Mouse (Mus musculus) brain, adult 2 months (tissue): ENCODE measurements around the gene Chuk.

Experiments used
- DNase-seq: peaks from one replicate; pipeline ENCODE4 v3.0.0; 2011; ENCODE audit warnings: low read depth, low spot score

Chuk gene

DNA sequence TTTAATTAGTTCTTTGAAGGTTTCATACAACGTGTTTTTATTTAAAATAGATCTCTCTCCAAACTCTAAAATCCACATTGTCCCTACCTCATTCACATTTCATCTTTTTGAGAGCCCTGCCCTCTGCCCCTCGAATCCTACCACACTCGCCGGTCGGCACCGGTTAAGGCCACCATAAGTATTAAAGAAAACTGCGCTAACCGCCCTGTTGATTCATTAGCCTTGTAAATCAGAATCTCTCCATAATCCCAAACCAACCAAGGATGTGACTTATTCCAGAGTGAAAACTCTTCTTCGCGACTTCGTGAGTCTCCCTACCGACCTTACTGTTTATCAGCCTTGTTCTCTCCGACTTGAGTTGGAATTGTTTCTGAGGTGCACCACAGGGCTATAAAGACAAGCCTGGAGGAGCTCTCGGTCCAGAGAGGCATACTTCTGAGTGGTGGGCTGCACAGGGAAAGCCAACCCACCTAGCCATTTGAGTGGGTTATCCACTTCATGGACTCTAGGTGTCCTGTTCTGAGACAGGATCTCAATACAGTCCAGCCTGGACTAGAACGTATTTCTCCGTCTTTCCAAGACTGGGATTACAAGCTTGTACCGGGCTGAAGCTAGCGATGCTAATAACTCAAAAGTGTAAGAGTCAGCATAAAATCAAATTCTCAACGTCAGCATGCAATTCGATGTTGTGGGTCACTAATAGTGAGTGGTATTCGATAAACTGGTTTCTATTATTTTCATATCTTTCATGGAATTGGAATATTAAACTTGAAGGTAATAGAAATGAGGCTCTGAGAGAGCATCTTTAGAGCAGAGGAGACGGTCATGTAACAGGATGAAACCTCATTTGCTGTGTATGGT, 611 bp upstream of the Chuk start:
- DNase-seq, result no peak

DNA sequence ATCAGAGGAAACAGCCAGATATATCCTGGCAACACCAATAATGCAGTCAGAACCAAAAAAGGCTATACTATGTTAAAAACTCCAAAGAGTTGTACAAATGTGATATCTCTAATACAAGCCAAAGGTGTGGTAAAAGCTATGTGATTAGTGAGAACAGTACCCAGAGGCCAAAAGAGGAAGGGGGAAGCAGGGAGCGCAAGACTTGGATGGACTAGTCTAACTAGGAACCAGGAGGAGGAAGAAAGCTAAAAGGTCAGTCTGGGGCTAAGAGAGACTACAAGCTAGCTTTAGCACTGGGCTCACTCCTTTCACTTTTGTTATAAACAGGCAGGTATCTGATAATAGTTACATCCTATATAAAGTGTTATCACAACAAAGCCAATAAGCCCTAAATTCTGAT, 2.9 kb downstream of the Chuk start:
- DNase-seq, result no peak

DNA sequence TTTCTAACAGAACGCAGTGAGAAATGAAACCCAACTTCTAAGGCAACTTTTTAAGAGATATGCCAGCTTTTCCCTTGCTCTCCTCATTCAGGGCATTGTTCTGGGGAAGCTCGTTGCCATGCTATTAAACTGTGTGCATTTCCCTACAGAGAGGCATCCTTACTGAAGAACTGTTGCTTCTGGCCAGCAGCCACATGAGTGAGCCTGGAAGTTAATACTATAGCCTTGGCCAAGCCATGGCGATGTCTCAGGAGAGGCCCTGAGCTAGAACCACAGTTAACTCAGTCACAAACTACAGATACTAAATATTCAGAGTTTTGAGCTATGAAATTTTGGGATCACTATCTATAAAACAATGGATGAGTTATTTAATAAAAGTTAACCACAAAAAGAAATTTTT, 4.3 kb downstream of the Chuk start:
- no peak for DNase-seq

DNA sequence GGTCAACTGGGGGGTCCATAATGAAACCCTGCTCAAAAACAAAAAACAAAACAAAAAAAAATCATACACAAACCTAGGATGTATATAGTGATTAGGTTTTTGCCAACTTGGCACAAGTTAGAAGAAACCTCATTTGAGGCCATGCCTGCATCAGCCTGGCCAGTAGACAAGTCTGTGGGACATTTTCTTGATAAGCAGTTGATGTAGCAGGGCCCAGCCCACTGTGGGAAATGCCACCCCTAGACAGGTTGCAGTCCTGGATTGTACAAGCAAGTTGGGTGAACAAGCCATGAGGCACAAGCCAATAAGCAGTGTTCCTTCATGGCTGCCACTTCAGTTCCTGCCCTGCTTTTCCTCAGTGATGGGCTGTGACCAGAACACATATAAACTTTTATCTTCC, 6.4 kb downstream of the Chuk start:
- DNase-seq, result no peak

DNA sequence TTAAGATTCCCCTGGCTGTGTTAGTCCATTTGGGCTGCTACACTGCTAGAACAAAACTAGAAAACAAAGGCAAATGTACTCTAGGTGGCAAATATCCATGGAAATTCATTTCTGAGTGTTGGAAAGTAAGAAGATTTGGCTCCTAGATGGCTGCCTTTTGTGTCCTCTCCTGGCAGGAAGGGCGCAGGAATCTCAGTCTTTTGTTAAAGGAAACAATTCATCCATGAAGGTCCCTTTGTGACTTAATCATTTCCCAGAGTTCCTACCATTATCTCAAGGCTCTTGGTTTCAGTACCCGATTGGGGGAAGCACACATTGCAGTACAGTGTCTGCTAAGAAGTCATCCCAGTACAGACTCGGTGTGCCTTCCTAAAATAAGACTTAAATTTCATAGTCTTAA, 21.0 kb downstream of the Chuk start:
- DNase-seq, result no peak

DNA sequence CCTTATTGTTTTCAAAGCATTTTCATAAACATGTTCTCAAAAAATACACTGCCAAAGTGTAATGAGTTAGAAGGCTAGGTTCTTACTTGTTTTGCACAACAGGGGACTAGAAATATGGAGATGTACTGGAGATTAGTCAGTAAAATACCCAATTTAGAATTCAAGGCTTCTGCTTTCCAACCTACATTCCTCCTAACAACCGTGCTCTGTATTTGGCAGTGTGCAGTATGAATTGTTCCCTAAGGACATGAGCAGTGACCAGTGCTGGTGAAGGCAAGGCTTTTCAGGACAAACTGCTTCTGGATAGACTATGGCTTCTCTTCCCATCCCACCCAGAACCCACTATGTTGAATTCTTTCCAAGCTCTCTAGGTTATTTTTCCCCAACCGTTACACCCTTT, 26.4 kb downstream of the Chuk start:
- DNase-seq, result peak; percentile 47

DNA sequence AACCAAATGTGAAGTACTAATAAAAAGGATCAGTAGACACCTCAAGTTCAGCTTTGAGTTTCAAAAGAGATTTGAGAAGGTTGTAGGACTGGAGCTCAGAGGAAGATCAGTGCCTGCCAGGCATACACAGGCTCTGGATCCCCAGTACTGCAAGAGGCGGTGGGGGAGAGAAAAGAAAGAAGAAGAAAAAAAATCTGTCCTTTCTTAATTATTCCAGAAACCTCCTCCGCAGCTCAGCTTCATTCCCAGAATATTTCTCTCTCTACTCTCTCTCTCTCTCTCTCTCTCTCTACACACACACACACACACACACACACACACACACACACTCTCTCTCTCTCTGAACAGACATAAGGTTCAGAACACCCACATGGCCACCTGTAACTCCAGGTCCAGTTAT, 27.3 kb downstream of the Chuk start:
- peak; percentile 59 for DNase-seq

DNA sequence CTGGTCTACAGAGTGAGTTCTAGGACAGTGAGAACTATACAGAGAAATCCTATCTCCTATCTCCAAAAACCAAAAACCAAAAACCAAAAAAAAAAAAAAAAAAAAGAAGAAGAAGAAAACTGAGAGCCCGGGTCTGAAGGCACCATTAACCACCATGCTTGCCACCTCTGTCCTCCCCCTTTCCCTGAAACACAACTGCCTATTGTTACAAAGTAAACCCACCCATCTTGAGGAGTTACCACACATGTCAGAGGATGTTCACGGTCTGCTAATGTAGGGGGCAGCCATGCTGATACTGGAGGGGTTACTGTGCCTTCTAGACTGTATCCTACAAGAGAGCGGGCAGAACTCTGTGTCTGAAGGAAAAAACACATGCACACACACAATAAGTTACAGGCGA, 30.3 kb downstream of the Chuk start:
- DNase-seq, result no peak

DNA sequence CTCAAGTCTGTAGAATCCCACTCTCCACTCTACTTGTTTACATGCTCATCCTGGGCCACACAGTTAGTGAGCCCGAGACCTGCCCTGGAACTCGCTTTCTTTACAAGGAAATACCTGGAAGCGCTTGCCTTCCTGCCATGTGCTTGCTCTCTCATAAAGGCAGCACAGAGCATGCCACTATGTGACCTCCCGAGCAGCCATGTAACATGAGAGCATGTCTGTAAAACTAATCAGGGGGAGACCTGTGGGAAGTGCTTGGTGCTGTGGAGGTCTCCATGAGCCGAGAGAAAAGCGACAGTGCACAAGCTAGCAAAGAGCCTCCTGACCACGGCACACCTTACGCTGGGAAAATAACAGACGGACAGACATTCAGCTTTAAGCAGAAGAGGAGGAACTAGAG, 30.8 kb downstream of the Chuk start:
- DNase-seq, result no peak

DNA sequence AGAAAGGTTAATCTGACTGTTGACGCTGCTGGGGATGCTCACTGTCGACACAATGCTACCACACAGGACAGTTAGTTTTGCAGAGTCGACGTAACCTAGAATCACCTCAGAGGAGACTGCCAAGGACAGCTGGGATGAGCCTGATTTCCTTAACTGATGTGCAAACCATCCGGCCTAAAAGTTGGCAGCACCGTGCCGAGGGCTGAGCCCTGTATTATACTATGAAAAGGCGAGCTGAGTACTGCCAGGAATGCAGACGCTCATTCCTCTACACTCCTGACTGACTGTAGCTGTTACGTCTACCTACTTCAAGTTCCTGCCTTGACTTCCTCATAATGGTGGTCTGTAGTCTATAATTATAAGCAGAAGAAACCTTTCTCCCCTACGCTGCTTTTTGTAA, 32.3 kb downstream of the Chuk start:
- no peak for DNase-seq

DNA sequence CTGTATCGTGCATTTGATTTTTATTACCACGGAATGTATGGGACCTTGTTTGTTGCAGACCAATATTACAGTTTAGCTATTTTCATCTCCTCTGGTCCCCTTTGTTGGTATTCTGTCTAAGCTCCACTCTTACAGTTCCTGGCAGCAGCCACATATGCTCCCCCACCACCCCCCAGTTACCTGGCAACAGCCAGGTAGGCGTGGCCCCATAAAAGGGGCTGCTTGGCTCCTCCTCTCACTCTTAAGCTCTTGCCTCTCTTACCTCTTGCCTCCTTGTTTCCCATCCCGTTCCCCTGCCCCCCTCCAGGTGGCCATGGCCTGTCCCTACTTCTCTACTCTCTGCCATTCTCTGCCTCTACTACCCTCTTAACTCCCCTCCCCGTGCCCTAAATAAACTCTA, 36.1 kb downstream of the Chuk start:
- DNase-seq, result no peak

DNA sequence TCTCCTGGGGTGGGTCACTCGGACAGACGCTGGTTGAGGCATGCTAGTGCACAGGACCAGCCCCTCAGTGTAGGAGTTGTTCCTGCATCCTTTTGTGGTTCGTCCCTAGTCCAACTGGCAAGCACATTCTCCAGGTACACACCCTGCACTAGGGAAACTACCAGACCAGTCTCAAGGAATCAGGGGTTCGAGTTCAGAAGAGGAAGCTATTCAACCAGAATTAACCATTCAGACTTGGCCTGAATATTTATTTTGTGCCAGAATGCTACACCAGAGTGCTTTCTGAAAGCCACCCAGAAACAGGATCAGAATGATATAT, 37.4 kb downstream of the Chuk start:
- DNase-seq, result no peak

DNA sequence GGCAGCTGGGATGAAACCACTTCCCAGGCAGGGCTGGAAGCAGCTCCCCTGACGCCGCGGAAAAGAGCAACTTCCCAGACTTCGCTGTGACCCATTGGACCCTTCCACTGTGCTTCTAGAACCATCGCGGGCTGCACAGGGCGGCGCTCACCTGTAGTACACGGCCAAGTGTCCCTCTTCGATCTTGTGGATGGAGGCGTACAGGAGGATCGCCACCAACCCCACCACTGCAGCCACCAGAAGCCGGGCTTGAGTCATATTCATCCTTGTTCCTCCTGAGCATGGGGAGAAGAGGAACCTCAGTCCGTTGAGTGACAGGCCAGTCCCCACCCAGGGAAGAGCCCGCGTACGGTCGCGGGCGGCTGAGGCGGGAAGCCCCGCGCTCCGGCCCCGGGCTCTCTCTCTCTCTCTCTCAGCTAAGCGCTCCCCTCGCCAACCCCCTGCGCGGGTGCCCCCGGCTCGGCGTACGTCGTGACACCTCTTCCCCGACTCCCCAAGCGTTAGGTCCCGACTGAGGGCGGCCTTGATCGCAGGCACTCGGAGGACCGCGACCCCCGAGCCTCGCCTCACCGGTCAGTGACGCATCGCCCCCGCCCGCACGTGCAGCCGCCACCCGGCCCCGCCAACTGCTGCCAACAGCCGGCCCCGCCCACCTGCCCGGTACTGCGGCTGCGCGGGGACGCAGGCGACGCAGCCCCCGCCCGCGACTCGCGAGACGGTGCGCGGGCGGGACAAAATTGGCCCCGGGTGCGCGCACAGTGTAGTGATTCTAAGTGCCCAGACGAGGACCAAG, 38.0 kb downstream of the Chuk start, which contains the start of gene Erlin1:
TSS of gene Erlin1 (minus strand) at position 665 of the 793 bp plus-strand sequence.
- peak; percentile 90 for DNase-seq

DNA sequence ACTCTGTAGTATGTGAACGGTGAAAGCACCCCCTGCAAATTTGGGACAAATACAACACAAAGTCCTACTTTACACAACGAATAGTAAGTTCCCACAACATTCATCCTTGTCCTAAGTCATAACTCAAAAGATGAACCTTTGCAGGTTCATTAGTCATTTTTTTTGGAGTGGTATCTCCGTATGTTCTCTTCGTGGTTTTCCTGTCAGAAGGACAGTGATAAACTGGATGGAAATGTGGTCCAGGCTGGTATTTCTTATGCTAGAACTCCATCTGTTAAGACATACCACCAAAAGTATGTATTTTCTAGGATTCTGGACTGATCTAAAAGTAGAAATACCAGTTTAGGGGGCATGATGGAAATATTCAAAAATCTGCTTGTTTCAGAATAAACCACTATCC, 39.0 kb downstream of the Chuk start:
- no peak for DNase-seq

DNA sequence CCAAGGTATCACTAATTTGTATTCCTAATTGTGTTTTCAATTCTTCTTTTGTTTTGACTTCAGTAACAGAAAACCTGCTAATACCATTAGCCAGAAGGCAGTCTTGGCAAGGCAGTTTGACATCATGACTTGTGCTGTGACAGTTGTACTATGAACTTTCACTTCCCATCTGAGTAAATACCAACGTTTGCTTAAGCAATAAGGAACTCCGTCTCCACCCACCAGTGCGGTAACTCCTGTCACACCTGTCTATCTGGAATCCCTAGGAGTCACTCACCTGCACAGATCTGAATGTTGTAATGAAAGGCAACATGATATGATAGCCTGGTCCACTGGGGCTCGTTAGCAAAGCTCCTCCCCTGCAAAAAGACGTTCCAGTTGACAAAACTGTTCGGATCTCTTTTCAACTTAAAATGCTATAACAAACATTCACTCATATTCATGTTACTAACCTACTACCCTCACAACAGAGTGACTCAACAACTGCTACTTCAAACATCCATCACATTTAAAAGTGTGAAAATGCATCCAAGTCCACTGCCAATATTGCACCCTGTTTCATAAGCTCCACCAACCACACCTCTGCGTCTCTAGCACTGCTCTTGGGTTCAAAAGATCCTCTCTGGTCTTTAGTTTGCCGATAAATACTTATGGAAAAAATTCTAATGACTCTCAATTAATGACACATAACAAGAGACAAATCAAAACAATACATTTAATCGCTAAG, 39.8 kb downstream of the Chuk start:
- DNase-seq, result peak; percentile 25

DNA sequence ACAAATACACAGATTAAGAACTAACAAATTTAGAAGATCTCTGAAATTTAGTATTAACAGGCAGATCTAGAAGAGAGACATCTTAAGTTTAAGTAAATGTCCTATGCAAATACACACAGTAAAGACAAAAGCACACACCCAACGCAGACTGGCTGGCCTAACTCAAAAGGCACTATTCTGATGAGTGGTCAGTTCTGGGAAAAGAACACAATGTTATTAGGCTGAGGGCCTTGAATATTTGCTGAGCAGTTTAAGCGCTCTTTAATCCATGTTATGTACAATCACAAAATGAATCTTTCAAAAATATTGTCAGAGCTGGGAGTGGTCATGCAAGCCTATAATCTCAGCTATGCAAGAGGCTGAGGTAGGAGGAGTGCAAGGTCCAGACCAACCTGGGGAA, 42.5 kb downstream of the Chuk start:
- no peak for DNase-seq

DNA sequence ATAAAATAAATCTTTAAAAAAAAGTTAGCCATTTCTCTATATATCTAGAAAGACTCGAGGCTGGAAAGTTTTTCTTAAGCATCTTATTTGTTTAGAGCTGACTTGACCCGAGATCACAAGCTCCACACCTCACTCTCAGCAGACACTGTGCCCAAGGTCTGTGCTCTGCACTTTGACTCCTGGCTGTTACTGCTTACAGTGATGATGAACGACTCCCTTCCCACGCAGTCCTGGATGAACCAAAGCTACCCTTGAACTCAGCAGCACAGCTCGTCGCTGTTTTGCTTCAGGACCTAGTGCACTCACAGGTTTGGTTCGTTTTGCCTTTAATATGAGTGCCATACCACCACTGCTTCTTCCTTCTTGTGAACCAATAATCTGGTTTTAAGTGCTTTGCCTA, 43.5 kb downstream of the Chuk start:
- no peak for DNase-seq

DNA sequence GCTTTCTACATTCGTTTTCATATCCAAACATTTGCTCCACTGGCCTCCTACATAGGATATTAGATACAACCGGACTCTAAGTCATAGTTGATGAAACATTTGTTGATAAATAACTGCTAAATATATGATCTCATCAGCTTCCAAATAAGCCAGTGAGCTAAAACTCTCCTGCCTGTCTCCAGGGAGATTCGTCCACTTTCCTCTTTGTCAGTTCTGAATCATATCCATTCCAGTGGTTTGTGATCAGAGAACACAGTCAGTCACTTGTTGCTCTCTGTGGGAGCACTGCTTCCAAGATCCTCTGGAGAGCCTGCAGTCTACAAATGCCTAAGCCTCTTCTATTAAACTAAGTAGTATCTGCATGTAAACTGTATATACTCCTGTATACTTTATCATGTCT, 47.1 kb downstream of the Chuk start:
- no peak for DNase-seq

DNA sequence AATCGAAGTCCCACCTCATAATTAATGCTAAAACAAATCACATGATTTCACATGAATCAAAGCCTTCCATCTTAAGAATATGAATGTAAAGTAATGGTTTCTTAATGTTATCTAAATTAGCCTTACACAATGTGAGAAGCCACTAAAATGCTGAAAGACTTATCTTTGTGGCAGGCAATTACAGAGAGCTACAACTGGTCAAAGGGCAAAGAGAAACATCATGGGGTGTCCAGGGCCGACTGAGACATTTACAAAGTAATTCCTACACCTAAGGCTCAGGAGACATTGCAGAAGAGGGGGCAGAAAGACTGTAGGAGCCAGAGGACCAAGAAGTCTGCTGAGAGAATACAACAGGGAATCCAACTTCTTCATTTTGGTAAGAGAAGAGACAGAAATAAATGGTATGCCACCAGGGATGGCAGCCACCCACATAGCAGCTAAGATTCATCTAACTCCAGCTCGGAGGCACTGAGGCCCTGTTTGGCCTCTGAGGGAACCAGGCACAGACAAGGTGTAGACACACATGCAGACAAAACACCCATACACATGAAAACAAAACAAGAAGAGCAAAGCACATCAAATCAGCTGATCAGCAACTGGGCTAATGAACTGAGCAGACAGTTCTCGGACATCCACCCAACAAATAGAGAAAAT, 52.0 kb downstream of the Chuk start:
- peak; percentile 39 for DNase-seq

DNA sequence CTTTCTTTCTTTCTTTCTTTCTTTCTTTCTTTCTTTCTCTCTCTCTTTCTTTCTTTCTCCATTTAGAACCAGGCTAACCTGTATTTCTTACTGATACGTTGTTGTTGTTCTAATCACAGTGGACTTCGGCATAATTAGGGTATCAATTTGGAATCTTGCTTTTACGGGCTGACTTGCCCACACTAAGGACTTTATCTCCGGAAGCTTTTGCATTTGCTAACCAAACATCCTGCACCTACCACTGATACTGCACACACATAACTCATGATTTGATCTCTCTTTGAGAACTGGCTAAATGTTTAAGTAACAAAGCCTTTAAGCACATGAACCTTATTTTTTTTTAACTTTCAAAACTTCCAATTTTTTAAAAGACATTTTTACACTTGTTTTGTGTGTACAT, 56.9 kb downstream of the Chuk start:
- no peak for DNase-seq

DNA sequence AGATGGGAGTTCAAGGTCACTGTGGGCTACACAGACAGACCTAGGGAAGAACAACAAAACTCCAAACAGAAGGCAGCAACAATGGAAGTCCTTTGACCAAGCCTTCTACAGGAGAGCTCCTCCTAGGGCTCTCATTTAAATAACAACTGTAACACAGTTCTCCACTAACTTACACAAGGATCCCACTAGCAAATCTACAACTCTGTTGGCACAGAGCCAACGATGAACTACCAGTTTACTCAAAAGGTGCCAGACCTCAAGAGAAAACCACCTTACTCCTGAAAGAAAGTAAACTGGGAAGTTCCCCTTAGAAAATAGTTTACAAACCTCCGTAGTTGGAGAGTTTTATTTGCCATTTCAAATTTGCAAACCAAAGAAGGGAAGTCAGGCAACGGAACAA, 58.0 kb downstream of the Chuk start:
- DNase-seq, result no peak

DNA sequence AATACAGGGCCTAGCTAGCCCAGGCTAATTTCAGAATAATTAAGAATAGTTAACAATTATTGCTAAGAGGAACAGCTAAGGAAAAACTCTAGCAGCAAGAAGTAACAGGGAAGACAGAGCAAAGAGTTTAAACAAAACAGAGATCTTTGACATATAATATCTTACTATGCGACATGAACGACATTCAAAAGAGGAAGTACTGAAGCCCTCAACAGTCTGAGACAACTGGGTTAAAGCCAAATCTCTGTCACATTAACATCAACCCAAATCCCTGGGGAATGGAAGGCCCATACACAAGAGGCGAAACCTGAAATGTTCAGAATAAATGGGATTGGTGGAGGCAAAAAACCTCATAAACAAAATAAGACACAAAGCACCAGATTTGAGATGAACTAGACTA, 61.4 kb downstream of the Chuk start:
- no peak for DNase-seq
